Mouse (Mus musculus): ENCODE data around the gene Olfr603.
"Not testable (repeated sequence)": the region's sequence is repeated elsewhere in the genome, so short reads cannot be mapped to it uniquely, and the experiment has no call there.

Gene Olfr603

GRCm38 (mm10) chr7:103386077-103386476 lies at the start of gene Olfr603:
Gene Olfr603 (minus strand): TSS chr7:103386177.
- DNase-seq (ENCODE audit: low spot score in 2 of 2) = no peak

GRCm38 (mm10) chr7:103414772-103415171 lies 28.8 kb upstream of the Olfr603 start, which contains the start of gene Usp17lc:
Gene Usp17lc (plus strand): TSS chr7:103415072.
- DNase-seq (ENCODE audit: low spot score in 2 of 2) = not testable (repeated sequence)

- DNase-seq (ENCODE audit: low spot score in 2 of 2) = not testable (repeated sequence)
Measured at GRCm38 (mm10) chr7:103406521-103407055, 20.6 kb upstream of the Olfr603 start.

GRCm38 (mm10) chr7:103398981-103399380 lies 13.0 kb upstream of the Olfr603 start:
- no peak for DNase-seq (ENCODE audit: low spot score in 2 of 2)

- no peak for DNase-seq (ENCODE audit: low spot score in 2 of 2)
Measured at GRCm38 (mm10) chr7:103397758-103398157, 11.8 kb upstream of the Olfr603 start.

- DNase-seq (ENCODE audit: low spot score in 2 of 2) = no peak
Measured at GRCm38 (mm10) chr7:103362555-103362954, 23.4 kb downstream of the Olfr603 start, which contains the start of gene Olfr601. Gene Olfr601 (minus strand): TSS chr7:103362655.

- DNase-seq (ENCODE audit: low spot score in 2 of 2) = no peak
Measured at GRCm38 (mm10) chr7:103349569-103349968, 36.4 kb downstream of the Olfr603 start, which contains the start of gene Olfr600. Gene Olfr600 (minus strand): TSS chr7:103349669.

- no peak for DNase-seq (ENCODE audit: low spot score in 2 of 2)
Measured at GRCm38 (mm10) chr7:103335617-103336016, 50.4 kb downstream of the Olfr603 start, which contains the start of gene Olfr599. Gene Olfr599 (plus strand): TSS chr7:103335917.
